ENCODE assay signal across 9 mouse cellular contexts in genomic region chr13:56167446-56168402, GRCm38 (mm10). TPM values are rescaled to one million over a fixed set of nuclear protein-coding genes. Genes with fewer than 3 reads are reported as not detected.
A peak's percentile ranks its signal among the peaks of the same experiment; 100 is the strongest.
DNase-seq lines count a peak whose midpoint lies in the region; ATAC-seq and TF ChIP-seq lines count a peak whose summit lies in the region.
"Had no signal": no experiment of that assay in that cellular context is flagged by ENCODE, and none has a peak within 500 bp of the region (broad histone marks: within the 10 kb centered on the region; RNA-seq: fewer than 3 reads in every experiment).

No protein-coding gene starts in this region.

- no peaks in the 10 kb centered on the region for H3K27me3 ChIP-seq in limb, embryonic 11.5 days (ENCODE audit: control insufficient read depth, insufficient read depth, low read length)
- no peaks in the 10 kb centered on the region; the same call in 1 of the 2 replicates for H3K27me3 ChIP-seq in neural tube, embryonic 13.5 days
- H3K27me3 ChIP-seq: liver, embryonic 15.5 days had no signal

- H3K4me3 ChIP-seq in ES-E14 (ENCODE audit: insufficient read depth in 1 of 2, low read depth in 1 of 2, low read length in 2 of 2, poor library complexity in 1 of 2, severe bottlenecking in 1 of 2): no peak overlapping the region
- no peak overlapping the region for H3K4me3 ChIP-seq in limb, embryonic 11.5 days (ENCODE audit: low read depth, low read length)
- H3K4me3 ChIP-seq in neural tube, embryonic 13.5 days: no peak overlapping the region
- H3K4me3 ChIP-seq: liver, embryonic 15.5 days had no signal

- DNase-seq in heart, adult 18-20 months: peak; percentile 41 to 44
- no peak for DNase-seq in heart, adult 8-10 months (ENCODE audit: low spot score)
- DNase-seq in ES-E14 (ENCODE audit: low read depth, low spot score): no peak
- peak; percentile 68 for DNase-seq in forelimb bud, embryonic 11.5 days (ENCODE audit: low read depth, low spot score)
- peak; percentile 63 for DNase-seq in limb, embryonic 11.5 days (ENCODE audit: low spot score)
- DNase-seq in right cerebral cortex, postnatal 14 days: no peak
- DNase-seq in Muller cell, postnatal 12 days (ENCODE audit: inconsistent ontology term): no peak

- WGBS in limb, embryonic 11.5 days: 15% methylated on average over 14 of the region's 14 CpGs
- WGBS in neural tube, embryonic 13.5 days: 28% methylated on average over 13 of the region's 14 CpGs

- H3K4me1 ChIP-seq in ES-E14 (ENCODE audit: control insufficient read depth in 2 of 2, insufficient read depth in 2 of 2, low read length in 2 of 2, poor library complexity in 1 of 2): peaks cover 0 to 3% of the 10 kb centered on the region in 2 experiments; a peak in 1 of 4 replicates
- peaks cover 64% of the 10 kb centered on the region for H3K4me1 ChIP-seq in limb, embryonic 11.5 days (ENCODE audit: control insufficient read depth, insufficient read depth, low read length)
- peaks cover 11% of the 10 kb centered on the region for H3K4me1 ChIP-seq in neural tube, embryonic 13.5 days (replicated peaks)
- H3K4me1 ChIP-seq: liver, embryonic 15.5 days had no signal

- H3K9ac ChIP-seq in ES-E14 (ENCODE audit: insufficient read depth, low read depth, low read length, poor library complexity, severe bottlenecking): no peak overlapping the region
- H3K9ac ChIP-seq in limb, embryonic 11.5 days (ENCODE audit: low read length): no peak overlapping the region
- H3K9ac ChIP-seq in neural tube, embryonic 13.5 days: no peak overlapping the region
- H3K9ac ChIP-seq: liver, embryonic 15.5 days had no signal

- H3K9me3 ChIP-seq in ES-E14 (ENCODE audit: control insufficient read depth, insufficient read depth, low read depth, low read length): no peaks in the 10 kb centered on the region
- H3K9me3 ChIP-seq in limb, embryonic 11.5 days (ENCODE audit: control insufficient read depth, low read length): no peaks in the 10 kb centered on the region
- no peaks in the 10 kb centered on the region for H3K9me3 ChIP-seq in neural tube, embryonic 13.5 days
- H3K9me3 ChIP-seq: liver, embryonic 15.5 days had no signal

- ATAC-seq in limb, embryonic 11.5 days (ENCODE audit: insufficient number of reproducible peaks, low FRiP score, low TSS enrichment, low read depth): peak; percentile 58; the same call in 1 of the 2 replicates
- ATAC-seq in neural tube, embryonic 13.5 days (ENCODE audit: low read depth): peak; percentile 70; the same call in 1 of the 2 replicates

- in situ Hi-C loops in ES-E14 (cut with MboI; ENCODE audit: low sequenced_read_pairs in 2 of 2, unreplicated experiment in 2 of 2): no loop called here

- peak overlapping the region; percentile 3; the same call in 1 of the 2 replicates for H3K4me2 ChIP-seq in limb, embryonic 11.5 days (ENCODE audit: low read depth, severe bottlenecking)
- 0 out of 2 replicates have a peak overlapping the region, but pooled peaks have one; percentile 14 for H3K4me2 ChIP-seq in neural tube, embryonic 13.5 days
- H3K4me2 ChIP-seq: liver, embryonic 15.5 days had no signal

- H3K36me3 ChIP-seq in ES-E14 (ENCODE audit: control insufficient read depth, insufficient read depth, low read length, poor library complexity, severe bottlenecking): no peaks in the 10 kb centered on the region
- no peaks in the 10 kb centered on the region for H3K36me3 ChIP-seq in limb, embryonic 11.5 days (ENCODE audit: control insufficient read depth, insufficient read depth, low read length)
- H3K36me3 ChIP-seq in neural tube, embryonic 13.5 days: no peaks in the 10 kb centered on the region
- H3K36me3 ChIP-seq: liver, embryonic 15.5 days had no signal

- no peak overlapping the region for H3K27ac ChIP-seq in ES-E14 (ENCODE audit: insufficient read depth, low read depth, low read length, poor library complexity, severe bottlenecking)
- peak overlapping the region; percentile 96 for H3K27ac ChIP-seq in limb, embryonic 11.5 days (replicated peaks; ENCODE audit: low read depth, low read length)
- H3K27ac ChIP-seq in neural tube, embryonic 13.5 days (replicated peaks): no peak overlapping the region
- H3K27ac ChIP-seq: liver, embryonic 15.5 days had no signal

TF ChIP-seq in ES-E14, 5 proteins besides CTCF, POLR2A, EP300 and RAD21:
- TF ChIP-seq MAFK (IDR thresholded peaks at IDR 0.05; ENCODE audit: insufficient read depth, low read depth, low read length) (no peak), ZC3H11A (IDR thresholded peaks at IDR 0.05; ENCODE audit: borderline replicate concordance, low read depth, low read length) (0 out of 2 replicates have a peak, but pooled peaks have one; percentile 14)

RNA-seq across cellular contexts. Expression of gene Tifab, which starts 11.0 kb away (rescaled TPM):
- 1 to 10 TPM in 1 of 2 experiments, under 1 TPM in 1; 0.69 to 1.1 TPM for total RNA-seq in heart, adult 18-20 months (2021)
- 1 to 10 TPM in 1 of 4 experiments, under 1 TPM in 3; 0.50 to 1.2 (median 0.82) TPM for total RNA-seq in heart, adult 8-10 months (2022)
- 0.13 TPM in 1 of 2 replicates, not detected in the other for total RNA-seq in ES-E14 (2012; rRNA removed)
- 0.27 and 0.52 TPM in 2 replicates for polyA plus RNA-seq in limb, embryonic 11.5 days (2014; fragmentation: Nextera tagmentation; extraction: Ambion mirVana)
- 1.5 and 1.6 TPM in 2 replicates for polyA plus RNA-seq in neural tube, embryonic 13.5 days (2015; fragmentation: Nextera tagmentation; extraction: Ambion mirVana)

RNA-seq across cellular contexts. Expression of gene H2afy, which starts 31.6 kb away (rescaled TPM):
- total RNA-seq in heart, adult 18-20 months (2021): 10 to 100 TPM; 47.2 to 58.4 TPM
- 10 to 100 TPM; 39.0 to 48.2 (median 45.6) TPM for total RNA-seq in heart, adult 8-10 months (2022)
- 67.3 and 92.1 TPM in 2 replicates for total RNA-seq in ES-E14 (2012; rRNA removed)
- 726 and 743 TPM in 2 replicates for polyA plus RNA-seq in limb, embryonic 11.5 days (2014; fragmentation: Nextera tagmentation; extraction: Ambion mirVana)
- 367 and 382 TPM in 2 replicates for polyA plus RNA-seq in neural tube, embryonic 13.5 days (2015; fragmentation: Nextera tagmentation; extraction: Ambion mirVana)

Comparison
In these comparisons a context has a peak if more than half of its experiments do, and no peak if none do; other contexts are left out.
1. DNase-seq: peak in heart, adult 18-20 months (2 of 2), forelimb bud, embryonic 11.5 days (single experiment) and limb, embryonic 11.5 days (single experiment); none in heart, adult 8-10 months (single experiment), ES-E14 (single experiment), right cerebral cortex, postnatal 14 days (single experiment) and Muller cell, postnatal 12 days (single experiment).